Mouse (Mus musculus): ENCODE results near the gene Gnas.
A peak's percentile ranks its signal among the peaks of the same experiment; 100 is the strongest.

Gnas gene

GRCm38 (mm10) chr2:174284011-174284410 is at the start of gene Gnas:
Gene Gnas (plus strand): TSS chr2:174284320.
- DNase-seq, result peak; percentile 23

GRCm38 (mm10) chr2:174242431-174242830 is 41.7 kb upstream of the Gnas start:
- DNase-seq, result no peak

- no peak for DNase-seq
Observed at GRCm38 (mm10) chr2:174251963-174252362, 32.2 kb upstream of the Gnas start.

GRCm38 (mm10) chr2:174257312-174257711 is 26.8 kb upstream of the Gnas start:
- no peak for DNase-seq

- no peak for DNase-seq
Observed at GRCm38 (mm10) chr2:174260004-174260403, 24.1 kb upstream of the Gnas start.

- DNase-seq, result no peak
Observed at GRCm38 (mm10) chr2:174260908-174261800, 23.0 kb upstream of the Gnas start.

GRCm38 (mm10) chr2:174261801-174262200 is 22.3 kb upstream of the Gnas start:
- no peak for DNase-seq

GRCm38 (mm10) chr2:174263110-174263815 is 20.9 kb upstream of the Gnas start:
- no peak for DNase-seq

- no peak for DNase-seq
Observed at GRCm38 (mm10) chr2:174264248-174264647, 19.9 kb upstream of the Gnas start.

GRCm38 (mm10) chr2:174270416-174270815 is 13.7 kb upstream of the Gnas start:
- no peak for DNase-seq

GRCm38 (mm10) chr2:174271459-174271858 is 12.7 kb upstream of the Gnas start:
- no peak for DNase-seq

GRCm38 (mm10) chr2:174273131-174273530 is 11.0 kb upstream of the Gnas start:
- no peak for DNase-seq

- DNase-seq, result no peak
Observed at GRCm38 (mm10) chr2:174273961-174274360, 10.2 kb upstream of the Gnas start.

- no peak for DNase-seq
Observed at GRCm38 (mm10) chr2:174279771-174280170, 4.3 kb upstream of the Gnas start.

GRCm38 (mm10) chr2:174283341-174283740 is 779 bp upstream of the Gnas start:
- no peak for DNase-seq

- DNase-seq, result no peak
Observed at GRCm38 (mm10) chr2:174284807-174285457, 812 bp downstream of the Gnas start.

- no peak for DNase-seq
Observed at GRCm38 (mm10) chr2:174285921-174286470, 1.9 kb downstream of the Gnas start.

GRCm38 (mm10) chr2:174287921-174288320 is 3.8 kb downstream of the Gnas start:
- DNase-seq, result no peak

- DNase-seq, result no peak
Observed at GRCm38 (mm10) chr2:174288673-174289430, 4.7 kb downstream of the Gnas start.

- no peak for DNase-seq
Observed at GRCm38 (mm10) chr2:174291029-174291661, 7.0 kb downstream of the Gnas start.

GRCm38 (mm10) chr2:174291662-174292030 is 7.5 kb downstream of the Gnas start:
- DNase-seq, result no peak

GRCm38 (mm10) chr2:174294457-174294856 is 10.3 kb downstream of the Gnas start:
- DNase-seq, result no peak

Data from lung, postnatal 36 days (tissue).